Mouse (Mus musculus) heart, embryonic 16.5 days (tissue): Measurements from ENCODE around the gene Hecw2. TPM values are rescaled to one million over a fixed set of nuclear protein-coding genes. Genes with fewer than 3 reads are reported as not detected.

Source experiments
- ATAC-seq: fragments of 200-750 bp; cut with Nextera tagmentation; replicated peaks from 2 replicates; pipeline ENCODE4 v1.8.0; 2017; ENCODE audit warnings: moderate number of reproducible peaks; ENCODE audit not compliant: insufficient read depth, low FRiP score; ENCODE audit errors: extremely low read depth
- H3K27ac ChIP-seq: fragments of 300-500 bp; sonication (generic); 2 replicates; pipeline ENCODE4 v1.5.1; 2014; ENCODE audit warnings: mild to moderate bottlenecking, low read length, control low read depth, moderate library complexity
- H3K27me3 ChIP-seq: fragments of 300-500 bp; sonication (generic); 2 replicates; pipeline ENCODE4 v1.6.1; 2014; ENCODE audit warnings: low read length, mixed read lengths; ENCODE audit not compliant: control insufficient read depth, insufficient read depth
- H3K36me3 ChIP-seq: fragments of 300-500 bp; sonication (generic); 2 replicates; pipeline ENCODE4 v1.6.1; 2014; ENCODE audit not compliant: control insufficient read depth, insufficient read depth
- H3K4me1 ChIP-seq: fragments of 300-500 bp; sonication (generic); 2 replicates; pipeline ENCODE4 v1.6.1; 2014; ENCODE audit warnings: low read length, mixed read lengths; ENCODE audit not compliant: control insufficient read depth, insufficient read depth
- H3K4me2 ChIP-seq: fragments of 300-500 bp; sonication (generic); 2 replicates; pipeline ENCODE4 v1.6.1; 2014; ENCODE audit warnings: low read depth, mild to moderate bottlenecking, control low read depth, low read length
- H3K4me3 ChIP-seq: fragments of 300-500 bp; sonication (generic); 2 replicates; pipeline ENCODE4 v1.5.1; 2014; ENCODE audit warnings: mild to moderate bottlenecking, control low read depth, low read length
- H3K9ac ChIP-seq: fragments of 300-500 bp; sonication (generic); 2 replicates; pipeline ENCODE4 v1.6.1; 2014; ENCODE audit warnings: low read length, control low read depth
- H3K9me3 ChIP-seq: fragments of 300-500 bp; sonication (generic); replicated peaks from 2 replicates; pipeline ENCODE4 v1.6.1; 2016; ENCODE audit warnings: low read length; ENCODE audit not compliant: control insufficient read depth
- WGBS: fragments of 180-500 bp; shearing (Covaris S2); extraction: QIAGEN DNeasy Blood & Tissue Kit; methylation state at CpG from one replicate; pipeline ENCODE4 v1.1.7; 2014; 5-methylcytosine and 5-hydroxymethylcytosine counted together
- polyA plus RNA-seq: library from polyadenylated mRNA; unstranded; fragments of >200 nt; fragmentation: Nextera tagmentation; extraction: Ambion mirVana; gene quantifications from 2 replicates; pipeline ENCODE4 v1.2.1, GENCODE M21; 2015

Hecw2 gene
- polyA plus RNA-seq, 1 experiment from 2014 or later, result 4.4 TPM

DNA sequence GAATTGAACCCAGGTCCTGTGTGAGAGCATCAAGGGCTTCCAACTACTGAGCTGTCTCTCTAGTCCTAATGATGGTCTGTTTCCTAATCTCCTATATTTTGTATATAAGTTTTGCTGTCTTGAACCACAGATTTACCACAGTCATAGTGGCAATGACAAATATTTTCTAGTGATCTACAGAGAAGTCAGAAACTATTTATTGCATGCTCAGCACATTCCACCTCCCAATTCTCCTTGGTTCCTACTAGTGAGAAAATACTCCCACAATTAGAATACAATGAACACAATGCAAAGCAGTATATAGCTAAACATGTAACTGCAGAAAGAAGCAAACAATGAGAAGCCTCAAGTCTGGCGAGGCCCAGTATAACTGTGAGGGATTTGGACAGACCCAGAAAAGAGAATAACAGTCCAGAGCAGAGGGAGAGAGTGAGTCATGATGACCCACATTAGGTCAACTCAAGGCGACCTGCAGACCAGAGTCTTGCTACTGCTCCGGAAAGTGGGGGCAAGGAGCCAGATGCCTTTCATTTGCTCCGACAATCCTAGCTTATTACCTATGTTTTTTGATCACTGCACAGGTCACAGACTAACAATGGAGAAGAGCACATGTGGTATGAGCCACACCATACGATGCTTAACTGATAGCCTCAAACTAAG, 73.8 kb downstream of the Hecw2 start:
- Histone ChIP-seq H3K4me1 (peaks cover 12% of the 10 kb centered on the region), H3K27ac (no peak overlapping the region), H3K4me2 (no peak overlapping the region), H3K9ac (no peak overlapping the region), H3K27me3 (no peaks in the 10 kb centered on the region), H3K36me3 (no peaks in the 10 kb centered on the region), H3K9me3 (no peaks in the 10 kb centered on the region), H3K4me3 (no peak overlapping the region)
- no peak for ATAC-seq
- WGBS, result 86% methylated on average over 5 of the region's 5 CpGs

DNA sequence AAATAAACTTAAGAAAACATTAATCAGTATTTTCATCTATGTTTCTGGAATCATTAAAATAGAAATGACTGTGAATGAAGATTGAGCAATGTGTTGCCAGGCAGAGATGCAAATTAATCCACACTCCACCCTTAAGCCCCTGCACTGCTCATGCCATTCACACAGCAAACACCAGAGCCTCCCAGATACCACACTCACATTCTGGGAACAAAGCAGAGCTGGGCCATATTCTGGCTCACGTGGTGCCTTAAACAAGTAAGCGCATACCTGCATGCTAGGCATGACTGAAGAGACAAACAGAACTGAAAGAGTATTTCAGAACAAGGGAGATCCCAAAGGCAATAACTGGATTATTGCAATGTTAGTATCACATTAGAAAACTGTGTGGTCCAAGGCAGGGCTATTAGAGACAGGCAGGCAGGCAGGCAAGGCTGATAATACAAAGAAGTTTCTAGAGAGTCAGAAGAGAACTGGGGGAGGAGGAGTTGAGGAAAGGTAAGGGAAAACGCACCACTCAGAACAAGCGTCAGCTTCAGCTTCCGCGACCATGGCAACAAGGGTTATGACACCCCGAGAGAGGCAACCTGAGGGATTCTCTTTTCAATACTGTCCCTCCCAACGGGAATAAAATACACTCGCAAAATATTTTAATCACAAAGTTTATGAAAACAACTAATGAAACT, 75.2 kb downstream of the Hecw2 start:
- ATAC-seq, result no peak
- 70% methylated on average over 9 of the region's 9 CpGs for WGBS
- H3K36me3 ChIP-seq, result no peaks in the 10 kb centered on the region
- no peak overlapping the region for H3K9ac ChIP-seq
- H3K4me3 ChIP-seq, result no peak overlapping the region
- no peak overlapping the region for H3K4me2 ChIP-seq
- peaks cover 12% of the 10 kb centered on the region for H3K4me1 ChIP-seq
- no peaks in the 10 kb centered on the region for H3K9me3 ChIP-seq
- no peak overlapping the region for H3K27ac ChIP-seq
- H3K27me3 ChIP-seq, result no peaks in the 10 kb centered on the region

DNA sequence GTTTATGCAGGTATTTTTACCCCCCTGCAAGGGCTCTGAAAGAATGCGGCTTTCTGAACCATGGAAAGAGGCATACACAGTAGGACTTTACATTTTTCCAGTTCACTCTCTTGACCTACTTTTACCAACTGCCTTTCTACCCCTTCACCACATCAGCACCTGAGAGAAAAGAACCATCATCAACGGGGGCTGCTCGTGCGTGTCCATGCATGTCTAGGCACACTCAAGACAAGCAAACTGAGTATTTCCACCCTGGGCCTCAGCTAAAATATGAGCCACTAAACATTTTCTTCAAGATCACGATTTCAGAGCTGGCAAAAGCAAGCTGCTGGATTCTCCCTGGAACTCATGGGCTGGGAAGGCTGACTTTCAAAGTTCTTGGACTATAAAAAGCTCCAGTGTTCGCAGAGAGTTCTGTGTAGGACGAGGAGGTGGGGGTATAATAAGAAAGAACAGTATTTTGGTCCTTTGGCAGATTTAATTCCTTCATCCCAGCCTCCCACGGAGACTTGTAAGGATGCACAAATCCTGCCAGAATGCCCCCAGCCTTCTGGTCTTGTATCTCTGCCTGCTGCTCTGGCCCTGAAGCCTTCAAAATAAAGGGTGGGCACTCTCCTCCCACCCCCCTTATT, 76.5 kb downstream of the Hecw2 start:
- H3K9me3 ChIP-seq, result no peaks in the 10 kb centered on the region
- H3K4me3 ChIP-seq, result no peak overlapping the region
- H3K27ac ChIP-seq, result 0 out of 2 replicates have a peak overlapping the region, but pooled peaks have one; percentile 31
- H3K36me3 ChIP-seq, result no peaks in the 10 kb centered on the region
- no peaks in the 10 kb centered on the region for H3K27me3 ChIP-seq
- H3K4me2 ChIP-seq, result 0 out of 2 replicates have a peak overlapping the region, but pooled peaks have one; percentile 9
- peaks cover 12% of the 10 kb centered on the region for H3K4me1 ChIP-seq
- ATAC-seq, result no peak
- no peak overlapping the region for H3K9ac ChIP-seq
- WGBS, result 54% methylated on average over 8 of the region's 8 CpGs

DNA sequence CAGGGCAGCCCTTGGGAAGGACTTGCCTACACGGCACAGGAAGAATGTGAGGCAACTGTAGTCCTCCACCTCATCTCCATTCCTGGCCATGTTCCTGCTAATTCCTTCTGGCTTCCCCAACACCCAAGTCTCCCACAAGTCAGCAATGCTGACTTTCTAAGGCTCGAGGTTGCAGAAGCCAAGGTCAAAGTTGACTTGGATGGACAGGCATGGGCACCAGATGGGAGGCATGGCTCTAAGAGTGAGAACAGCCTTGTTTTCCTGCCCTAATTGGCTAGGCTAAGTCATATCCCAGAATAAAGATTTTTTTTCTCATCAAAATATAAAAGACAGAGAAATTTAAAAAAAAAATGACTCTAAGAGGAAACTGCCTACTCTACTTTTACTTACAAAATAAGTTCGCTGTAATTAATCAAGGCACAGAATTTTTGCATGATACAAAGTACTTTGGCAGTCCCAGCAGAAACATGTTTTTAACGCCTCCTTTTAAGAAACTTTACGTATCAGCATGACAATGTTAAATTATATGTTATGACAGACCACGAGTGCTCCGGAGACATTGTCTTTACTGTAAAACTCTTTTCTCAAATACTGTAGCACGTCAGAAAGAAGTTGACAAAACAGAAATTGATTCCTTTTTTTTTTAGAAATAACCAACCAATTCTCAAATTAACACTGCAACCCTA, 83.9 kb downstream of the Hecw2 start:
- Histone ChIP-seq H3K36me3 (no peaks in the 10 kb centered on the region), H3K4me3 (no peak overlapping the region), H3K4me1 (peaks cover 15% of the 10 kb centered on the region), H3K27ac (no peak overlapping the region), H3K9ac (no peak overlapping the region), H3K27me3 (no peaks in the 10 kb centered on the region), H3K4me2 (no peak overlapping the region), H3K9me3 (no peaks in the 10 kb centered on the region)
- ATAC-seq, result no peak
- WGBS, result 75% methylated on average over 8 of the region's 8 CpGs

DNA sequence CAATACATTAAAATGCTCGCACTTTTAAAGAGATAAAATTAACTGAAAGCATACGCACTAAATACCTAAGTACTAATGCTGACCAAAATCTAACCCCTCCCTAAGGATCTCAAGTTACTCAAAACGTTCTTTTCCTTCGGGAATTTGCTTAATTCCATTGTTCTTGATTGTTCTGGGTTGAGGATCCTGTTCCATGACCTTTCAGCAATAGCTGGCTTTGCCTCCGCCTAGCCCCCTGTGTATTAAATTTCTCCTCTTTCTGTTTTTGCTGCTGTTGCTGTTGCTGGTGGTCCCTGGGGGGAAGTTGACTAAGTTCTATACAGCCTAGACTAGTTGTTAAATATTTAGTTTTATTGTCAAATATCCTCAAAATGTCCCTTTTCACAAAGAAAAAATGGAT, 85.7 kb downstream of the Hecw2 start:
- no peak overlapping the region for H3K4me2 ChIP-seq
- ATAC-seq, result no peak
- no peaks in the 10 kb centered on the region for H3K36me3 ChIP-seq
- H3K4me1 ChIP-seq, result peaks cover 15% of the 10 kb centered on the region
- H3K27me3 ChIP-seq, result no peaks in the 10 kb centered on the region
- 49% methylated on average over 5 of the region's 5 CpGs for WGBS
- H3K9me3 ChIP-seq, result no peaks in the 10 kb centered on the region
- H3K9ac ChIP-seq, result no peak overlapping the region
- no peak overlapping the region for H3K4me3 ChIP-seq
- no peak overlapping the region; the same call in 1 of the 2 replicates for H3K27ac ChIP-seq

DNA sequence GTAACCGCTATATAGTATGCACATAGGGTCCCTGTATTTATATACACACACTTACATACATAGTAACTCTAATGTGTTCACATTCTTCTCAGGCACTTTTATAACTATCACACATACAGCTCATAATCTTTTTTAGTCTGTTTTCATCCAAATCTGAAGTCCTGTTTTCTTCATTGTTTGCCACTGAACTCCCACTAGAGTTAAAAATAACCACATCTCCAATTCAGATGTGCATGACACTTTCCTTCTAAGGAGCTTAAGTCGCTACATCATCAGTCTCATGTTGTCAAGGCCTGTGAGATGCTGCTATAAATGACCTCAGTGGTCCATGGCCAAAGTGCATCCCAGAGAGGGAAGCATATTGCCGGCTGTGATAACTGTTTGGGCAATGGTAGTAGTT, 88.2 kb downstream of the Hecw2 start:
- Histone ChIP-seq H3K36me3 (no peaks in the 10 kb centered on the region), H3K27ac (no peak overlapping the region), H3K4me3 (no peak overlapping the region), H3K9ac (no peak overlapping the region), H3K4me1 (peaks cover 12% of the 10 kb centered on the region), H3K4me2 (no peak overlapping the region), H3K9me3 (no peaks in the 10 kb centered on the region), H3K27me3 (no peaks in the 10 kb centered on the region)
- ATAC-seq, result no peak
- WGBS, result 66% methylated on average over 3 of the region's 3 CpGs

DNA sequence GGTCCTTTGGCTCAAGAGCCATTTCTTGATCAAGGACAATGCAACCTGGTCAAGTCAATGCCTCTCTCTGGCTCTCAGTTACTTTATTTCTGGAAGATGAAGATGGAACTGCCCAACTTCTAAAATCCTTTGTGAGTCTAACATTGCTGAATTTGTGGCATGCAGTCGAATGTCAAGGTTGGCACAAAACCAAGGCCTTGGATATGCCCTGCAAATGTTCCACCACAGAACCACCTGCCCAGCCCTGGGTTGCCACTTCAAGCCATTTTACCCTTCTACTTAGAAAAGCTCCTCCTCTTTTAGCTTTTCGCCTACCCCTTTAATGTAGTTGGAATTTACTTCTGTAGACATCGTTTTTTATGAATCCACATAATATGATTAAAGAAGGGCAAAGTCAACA, 115.3 kb downstream of the Hecw2 start:
- no peak overlapping the region for H3K9ac ChIP-seq
- no peaks in the 10 kb centered on the region for H3K9me3 ChIP-seq
- 89% methylated on average over 3 of the region's 3 CpGs for WGBS
- no peaks in the 10 kb centered on the region for H3K27me3 ChIP-seq
- H3K4me2 ChIP-seq, result no peak overlapping the region
- no peak overlapping the region for H3K4me3 ChIP-seq
- ATAC-seq, result no peak
- H3K36me3 ChIP-seq, result no peaks in the 10 kb centered on the region
- H3K27ac ChIP-seq, result no peak overlapping the region
- 0 out of 2 replicates have a peak, but pooled peaks cover 2% of the 10 kb centered on the region for H3K4me1 ChIP-seq

DNA sequence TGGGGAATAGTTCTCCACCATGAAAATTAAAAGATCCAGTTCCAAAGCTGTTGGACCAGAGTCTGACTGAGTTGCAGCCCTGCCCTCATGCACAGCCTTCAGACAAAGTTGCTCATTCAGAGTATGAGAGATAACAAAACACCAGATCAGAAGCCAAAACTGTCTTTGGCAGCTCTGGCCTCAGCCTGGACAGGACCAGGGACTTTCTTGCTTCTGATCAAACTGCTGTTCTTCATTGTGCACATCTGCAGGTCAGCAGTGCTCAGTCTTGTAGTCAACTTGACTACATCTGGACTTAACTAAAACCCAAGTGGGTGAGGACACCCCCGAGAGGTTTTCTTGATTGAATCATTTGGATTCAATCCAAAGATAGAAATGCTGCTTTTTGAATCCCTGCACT, 120.5 kb downstream of the Hecw2 start:
- WGBS, result 27% methylated on average over 1 of the region's 1 CpGs
- no peaks in the 10 kb centered on the region for H3K36me3 ChIP-seq
- no peak for ATAC-seq
- no peak overlapping the region for H3K9ac ChIP-seq
- H3K4me1 ChIP-seq, result peaks cover 10% of the 10 kb centered on the region
- no peak overlapping the region for H3K4me3 ChIP-seq
- H3K27ac ChIP-seq, result no peak overlapping the region
- no peaks in the 10 kb centered on the region for H3K9me3 ChIP-seq
- H3K4me2 ChIP-seq, result no peak overlapping the region
- no peaks in the 10 kb centered on the region for H3K27me3 ChIP-seq

DNA sequence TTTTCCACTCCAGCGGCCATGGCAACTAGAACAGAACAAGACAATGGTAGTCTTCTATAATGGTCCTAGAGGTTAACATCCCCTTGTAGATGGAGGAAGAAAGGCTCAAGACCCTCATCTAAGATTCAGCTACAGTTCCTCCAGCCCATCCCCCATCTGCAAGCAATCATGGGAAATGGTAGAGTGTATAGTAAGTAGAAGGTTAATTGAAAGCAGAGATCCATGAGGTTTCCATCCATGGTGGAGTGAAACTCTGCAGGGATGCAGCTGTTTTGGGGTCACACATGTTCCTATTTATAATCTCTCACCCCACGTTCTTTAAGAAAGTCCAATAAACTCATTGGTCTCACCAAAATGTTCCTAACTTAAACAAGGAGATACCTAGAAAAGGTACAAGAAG, 124.8 kb downstream of the Hecw2 start:
- Histone ChIP-seq H3K9ac (no peak overlapping the region), H3K4me1 (peaks cover 18% of the 10 kb centered on the region), H3K4me2 (no peak overlapping the region), H3K9me3 (no peaks in the 10 kb centered on the region), H3K36me3 (no peaks in the 10 kb centered on the region), H3K4me3 (no peak overlapping the region), H3K27me3 (no peaks in the 10 kb centered on the region), H3K27ac (no peak overlapping the region)
- 86% methylated on average over 2 of the region's 2 CpGs for WGBS
- no peak for ATAC-seq
